Comparison of ENCODE assay signal across 7 mouse cellular contexts in the genomic region with DNA sequence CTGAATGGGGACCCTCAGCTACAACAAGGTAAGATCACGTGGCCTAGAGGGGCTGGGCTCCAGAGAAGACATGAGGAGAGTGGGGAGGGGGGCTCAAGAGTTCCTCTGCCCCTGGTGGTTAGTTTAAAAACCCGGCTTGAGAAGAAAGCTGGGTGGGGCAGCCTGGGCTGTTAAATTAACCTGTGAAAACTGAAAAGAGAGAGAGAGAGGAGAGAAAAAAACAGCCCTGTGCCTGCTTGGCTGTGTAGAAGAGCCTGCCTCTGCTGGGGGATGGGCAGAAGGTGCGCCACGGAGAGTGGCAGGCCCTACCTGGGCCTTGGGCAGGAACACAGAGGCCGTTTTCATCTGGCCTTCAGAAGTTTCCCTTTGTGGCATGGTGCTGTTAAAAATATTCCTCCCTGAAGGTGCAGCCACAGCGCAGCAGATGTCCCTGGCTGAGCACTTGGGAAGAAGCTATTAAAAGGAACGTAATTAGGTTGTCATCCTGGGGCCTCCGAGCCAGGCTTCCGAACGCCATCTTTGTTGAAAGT.
DNase-seq lines count a peak whose midpoint lies in the region.

No protein-coding gene starts in this region.

- peaks cover 23% of the 10 kb centered on the region for H3K4me1 ChIP-seq in hindbrain, embryonic 10.5 days (replicated peaks)

- no peaks in the 10 kb centered on the region for H3K36me3 ChIP-seq in hindbrain, embryonic 10.5 days

- intact Hi-C loops in left cerebral cortex, postnatal 25 days (cut with DNase I) = loop anchor here (2.0 to 5.0 kb wide), 4 partner anchors 19 to 194 kb away; a partner anchor contains a TSS
- intact Hi-C loops in left cerebral cortex, postnatal 14 days (cut with DNase I) = no loop called here

- DNase-seq in left cerebral cortex, postnatal 25 days (ENCODE audit: low spot score in 2 of 2) = peak; percentile 41 to 68
- no peak for DNase-seq in left cerebral cortex, postnatal 14 days (ENCODE audit: low spot score in 2 of 2)
- DNase-seq in cerebellum, adult 9-11 months = peak; percentile 57
- no peak for DNase-seq in hindbrain, embryonic 10.5 days (ENCODE audit: low spot score)
- peak; percentile 37 for DNase-seq in retina, postnatal 1 day
- no peak for DNase-seq in kidney, adult 18-20 months
- no peak for DNase-seq in kidney, adult 9 months

- H3K9me3 ChIP-seq in hindbrain, embryonic 10.5 days = no peaks in the 10 kb centered on the region

- 0 out of 2 replicates have a peak, but pooled peaks cover 5% of the 10 kb centered on the region for H3K27me3 ChIP-seq in hindbrain, embryonic 10.5 days (ENCODE audit: insufficient read depth, poor library complexity, severe bottlenecking)

- no peak overlapping the region for H3K4me3 ChIP-seq in hindbrain, embryonic 10.5 days

- peak overlapping the region; percentile 64 for H3K27ac ChIP-seq in hindbrain, embryonic 10.5 days

- 38% methylated on average over 10 of the region's 10 CpGs for WGBS in hindbrain, embryonic 10.5 days

Comparison
In these comparisons a context has a peak if more than half of its experiments do, and no peak if none do; other contexts are left out.
1. DNase-seq: peak in left cerebral cortex, postnatal 25 days (2 of 2), cerebellum, adult 9-11 months (single experiment) and retina, postnatal 1 day (single experiment); none in left cerebral cortex, postnatal 14 days (0 of 2), hindbrain, embryonic 10.5 days (single experiment), kidney, adult 18-20 months (single experiment) and kidney, adult 9 months (single experiment).